Mouse (Mus musculus) lung, postnatal 0 days (tissue): Measurements from ENCODE around the gene Lrp11.

Experiments used
- CTCF ChIP-seq: IDR thresholded peaks from 2 replicates; pipeline ENCODE4 v1.5.1; 2016; ENCODE audit warnings: antibody characterized with exemption, mild to moderate bottlenecking
- EP300 ChIP-seq: IDR thresholded peaks from 2 replicates; pipeline ENCODE4 v1.6.1; 2016; ENCODE audit warnings: antibody characterized with exemption, mild to moderate bottlenecking, control low read depth

DNA sequence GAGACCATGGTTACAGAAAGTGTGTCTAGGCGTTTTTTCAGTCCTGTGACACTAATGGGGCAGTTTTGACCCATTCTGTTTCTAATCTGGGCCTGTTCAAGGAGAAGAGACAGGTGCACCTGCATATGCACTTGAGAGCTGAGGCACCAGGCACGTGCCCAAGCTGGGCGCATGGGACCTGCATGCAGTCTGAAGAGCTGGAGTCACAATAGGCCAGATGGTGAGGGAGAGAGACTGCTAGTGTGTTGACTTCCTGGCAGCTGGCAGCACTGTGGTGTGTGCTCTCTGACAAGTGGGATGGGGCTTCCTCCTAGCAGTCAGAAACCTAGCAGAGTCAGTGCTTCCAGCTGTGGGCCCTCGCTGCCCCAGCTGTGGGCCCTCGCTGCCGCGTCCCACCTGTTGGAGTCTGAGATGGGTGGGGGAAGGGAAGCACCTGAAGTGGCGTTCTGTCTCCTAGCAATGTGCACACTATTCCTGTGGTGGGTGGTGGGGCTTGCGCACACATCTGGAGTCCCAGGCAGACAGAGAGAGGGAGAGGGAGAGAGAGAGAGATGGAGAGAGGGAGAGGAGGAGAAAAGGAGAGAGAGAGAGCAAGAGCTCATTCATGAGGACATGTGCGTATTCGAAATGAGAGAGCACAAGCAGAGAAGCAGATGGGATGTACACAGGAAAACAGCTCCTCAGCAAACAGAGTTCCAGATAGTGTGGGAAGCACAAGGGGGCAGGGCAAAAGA is 7.3 kb upstream of the Lrp11 start:
- TF ChIP-seq CTCF: no peak
- TF ChIP-seq EP300: no peak
